Mouse (Mus musculus) heart, embryonic 12.5 days (tissue): ENCODE data around the gene Uvrag. TPM values are rescaled to one million over a fixed set of nuclear protein-coding genes. Genes with fewer than 3 reads are reported as not detected.

Source experiments
- ATAC-seq: fragments of 200-750 bp; cut with Nextera tagmentation; 2 replicates; pipeline ENCODE4 v1.8.0; 2017; ENCODE audit warnings: moderate TSS enrichment, moderate library complexity; ENCODE audit not compliant: insufficient number of reproducible peaks, low FRiP score
- H3K27ac ChIP-seq: fragments of 300-500 bp; sonication (generic); 2 replicates; pipeline ENCODE4 v1.5.1; 2016; ENCODE audit warnings: mild to moderate bottlenecking, moderate library complexity; ENCODE audit not compliant: poor library complexity, severe bottlenecking
- H3K27me3 ChIP-seq: fragments of 300-500 bp; sonication (generic); replicated peaks from 2 replicates; pipeline ENCODE4 v1.6.1; 2016; ENCODE audit warnings: mild to moderate bottlenecking, moderate library complexity
- H3K36me3 ChIP-seq: fragments of 300-500 bp; sonication (generic); 2 replicates; pipeline ENCODE4 v1.6.1; 2016; ENCODE audit warnings: mild to moderate bottlenecking, moderate library complexity
- H3K4me1 ChIP-seq: fragments of 300-500 bp; sonication (generic); replicated peaks from 2 replicates; pipeline ENCODE4 v1.6.1; 2016; ENCODE audit warnings: mild to moderate bottlenecking
- H3K4me2 ChIP-seq: fragments of 300-500 bp; sonication (generic); 2 replicates; pipeline ENCODE4 v1.6.1; 2016; ENCODE audit warnings: mild to moderate bottlenecking, moderate library complexity
- H3K4me3 ChIP-seq: fragments of 300-500 bp; sonication (generic); 2 replicates; pipeline ENCODE4 v1.5.1; 2016; ENCODE audit warnings: mild to moderate bottlenecking
- H3K9ac ChIP-seq: fragments of 300-500 bp; sonication (generic); 2 replicates; pipeline ENCODE4 v1.6.1; 2016; ENCODE audit warnings: mild to moderate bottlenecking, moderate library complexity
- H3K9me3 ChIP-seq: fragments of 300-500 bp; sonication (generic); replicated peaks from 2 replicates; pipeline ENCODE4 v1.6.1; 2016; ENCODE audit warnings: mild to moderate bottlenecking, moderate library complexity
- WGBS: fragments of 180-500 bp; shearing (Covaris S2); methylation state at CpG from one replicate; pipeline ENCODE4 v1.1.7; 2016; 5-methylcytosine and 5-hydroxymethylcytosine counted together
- polyA plus RNA-seq: library from polyadenylated mRNA; unstranded; fragments of >200 nt; fragmentation: Nextera tagmentation; extraction: Ambion mirVana; gene quantifications from 2 replicates; pipeline ENCODE4 v1.2.1, GENCODE M21; 2016

The Uvrag gene
- polyA plus RNA-seq, 1 experiment from 2014 or later: 19.6 TPM

DNA sequence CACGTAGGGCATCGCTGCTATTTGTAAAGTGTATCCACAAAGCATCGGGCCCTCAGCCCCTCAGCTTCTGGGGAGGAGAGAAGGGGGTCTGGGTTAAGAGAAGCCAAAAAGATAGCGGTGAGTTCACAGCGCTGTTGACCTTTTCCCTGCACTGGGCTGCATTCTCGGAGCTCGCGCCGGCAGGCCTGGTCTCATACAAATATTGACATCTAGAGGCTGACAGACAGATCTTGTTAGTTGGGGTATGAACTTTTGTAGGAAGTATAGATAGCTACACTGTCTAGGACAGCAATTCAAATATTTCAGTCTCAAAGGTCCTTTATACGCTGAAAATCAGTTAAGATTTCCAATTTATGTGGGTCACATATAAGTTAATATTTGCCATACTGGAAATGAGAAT lies 205.7 kb downstream of the Uvrag start:
- H3K9ac ChIP-seq: no peak overlapping the region
- no peak overlapping the region for H3K4me2 ChIP-seq
- no peaks in the 10 kb centered on the region; the same call in 1 of the 2 replicates for H3K36me3 ChIP-seq
- H3K9me3 ChIP-seq: no peaks in the 10 kb centered on the region
- no peak overlapping the region for H3K27ac ChIP-seq
- no peak for ATAC-seq
- no peak overlapping the region for H3K4me3 ChIP-seq
- peaks cover 30% of the 10 kb centered on the region for H3K4me1 ChIP-seq
- no peaks in the 10 kb centered on the region for H3K27me3 ChIP-seq
- 69% methylated on average over 10 of the region's 10 CpGs for WGBS

GRCm38 (mm10) chr7:98928336-98929025 lies 212.5 kb downstream of the Uvrag start:
- no peak for ATAC-seq
- H3K4me1 ChIP-seq: peaks cover 24% of the 10 kb centered on the region
- no peak overlapping the region for H3K4me3 ChIP-seq
- H3K9me3 ChIP-seq: no peaks in the 10 kb centered on the region
- no peaks in the 10 kb centered on the region for H3K36me3 ChIP-seq
- WGBS: 66% methylated on average over 7 of the region's 7 CpGs
- H3K27ac ChIP-seq: no peak overlapping the region
- no peaks in the 10 kb centered on the region for H3K27me3 ChIP-seq
- no peak overlapping the region for H3K4me2 ChIP-seq
- no peak overlapping the region for H3K9ac ChIP-seq

DNA sequence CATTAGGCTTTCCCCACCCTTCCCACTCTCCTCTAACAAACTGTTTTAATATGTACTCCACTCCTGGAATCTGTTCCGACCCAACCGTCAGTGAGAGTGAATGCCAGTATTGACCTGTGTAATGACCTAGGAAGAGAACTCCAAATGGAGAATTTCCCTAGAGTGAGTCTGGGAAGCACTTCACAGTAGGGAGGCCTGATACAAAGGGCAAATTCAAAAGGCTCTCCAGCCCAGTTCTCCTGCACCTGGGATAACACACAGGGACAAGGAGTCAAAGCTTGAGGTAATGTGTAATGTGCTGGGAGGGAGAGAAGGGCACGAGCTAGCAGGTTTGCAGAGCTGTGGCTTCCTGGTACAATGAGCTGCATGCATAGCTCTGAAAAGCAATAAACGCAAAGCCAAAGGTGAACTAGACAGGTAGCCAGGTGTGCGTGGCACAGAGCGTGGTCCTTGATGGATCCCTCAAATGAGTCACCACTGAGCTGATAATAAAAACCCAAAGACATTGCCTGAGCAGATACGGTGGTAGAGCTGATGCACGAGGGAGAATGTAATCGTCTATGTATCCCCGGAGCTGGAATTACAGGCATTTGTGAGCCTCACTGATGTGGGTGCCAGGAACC lies 213.9 kb downstream of the Uvrag start:
- Histone ChIP-seq H3K27me3 (no peaks in the 10 kb centered on the region), H3K9ac (no peak overlapping the region), H3K4me2 (no peak overlapping the region), H3K27ac (no peak overlapping the region), H3K9me3 (no peaks in the 10 kb centered on the region), H3K4me1 (peaks cover 14% of the 10 kb centered on the region), H3K36me3 (no peaks in the 10 kb centered on the region), H3K4me3 (no peak overlapping the region)
- WGBS: 88% methylated on average over 10 of the region's 10 CpGs
- ATAC-seq: no peak

- WGBS: 74% methylated on average over 18 of the region's 18 CpGs
- Histone ChIP-seq H3K27ac (no peak overlapping the region), H3K4me2 (no peak overlapping the region), H3K9ac (no peak overlapping the region), H3K4me1 (peaks cover 13% of the 10 kb centered on the region), H3K4me3 (no peak overlapping the region), H3K36me3 (no peaks in the 10 kb centered on the region), H3K9me3 (no peaks in the 10 kb centered on the region), H3K27me3 (no peaks in the 10 kb centered on the region)
- ATAC-seq: no peak
Observed at GRCm38 (mm10) chr7:98924380-98924869, 216.5 kb downstream of the Uvrag start.

DNA sequence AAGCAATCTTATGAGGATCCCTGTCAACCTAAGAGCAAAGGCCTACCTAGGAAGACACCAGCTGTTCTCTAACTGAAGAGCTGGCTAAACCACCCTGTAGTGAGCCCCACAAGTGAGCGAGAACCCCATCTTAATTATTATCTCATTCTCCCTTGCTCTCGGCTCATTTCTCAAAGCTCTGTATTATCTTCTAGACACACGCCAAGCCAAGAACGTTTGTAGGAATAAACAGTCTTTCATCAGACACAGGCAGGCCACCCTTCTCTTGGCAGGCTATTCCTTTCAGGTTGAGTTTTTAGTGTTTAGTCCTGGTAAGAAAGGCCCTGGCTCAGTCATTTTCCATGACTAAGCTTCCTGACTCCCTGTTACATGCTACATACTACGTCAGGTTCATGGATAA lies 218.0 kb downstream of the Uvrag start:
- Histone ChIP-seq H3K9me3 (no peaks in the 10 kb centered on the region), H3K4me3 (no peak overlapping the region), H3K4me2 (no peak overlapping the region), H3K36me3 (no peaks in the 10 kb centered on the region), H3K27ac (no peak overlapping the region), H3K27me3 (no peaks in the 10 kb centered on the region), H3K4me1 (peaks cover 3% of the 10 kb centered on the region; the same call in 1 of the 2 replicates), H3K9ac (no peak overlapping the region)
- ATAC-seq: no peak
- 77% methylated on average over 5 of the region's 5 CpGs for WGBS

DNA sequence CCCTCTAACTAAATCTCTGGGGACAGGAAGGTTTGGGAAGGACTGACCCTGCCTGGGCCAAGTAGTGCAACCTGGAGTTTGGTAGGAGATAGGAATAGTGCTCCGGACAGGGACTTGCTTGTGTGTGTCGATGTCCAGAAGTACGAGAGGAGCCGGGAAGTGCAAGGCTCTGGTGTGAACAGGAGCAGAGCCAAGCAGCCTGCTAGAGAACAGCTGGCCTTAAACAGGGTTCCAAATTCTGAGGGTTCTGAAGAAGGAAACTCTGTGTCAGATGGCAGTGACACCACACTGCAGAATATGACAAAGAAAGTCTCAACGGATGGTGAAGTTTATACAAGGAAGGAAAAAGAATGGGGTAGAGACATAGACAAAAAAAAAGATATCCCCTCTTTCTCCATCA lies 223.5 kb downstream of the Uvrag start:
- Histone ChIP-seq H3K27ac (no peak overlapping the region), H3K4me1 (0 out of 2 replicates have a peak, but pooled peaks cover 6% of the 10 kb centered on the region), H3K9ac (no peak overlapping the region), H3K4me3 (no peak overlapping the region), H3K27me3 (no peaks in the 10 kb centered on the region), H3K36me3 (no peaks in the 10 kb centered on the region), H3K9me3 (no peaks in the 10 kb centered on the region), H3K4me2 (no peak overlapping the region)
- no peak for ATAC-seq
- 74% methylated on average over 5 of the region's 5 CpGs for WGBS

DNA sequence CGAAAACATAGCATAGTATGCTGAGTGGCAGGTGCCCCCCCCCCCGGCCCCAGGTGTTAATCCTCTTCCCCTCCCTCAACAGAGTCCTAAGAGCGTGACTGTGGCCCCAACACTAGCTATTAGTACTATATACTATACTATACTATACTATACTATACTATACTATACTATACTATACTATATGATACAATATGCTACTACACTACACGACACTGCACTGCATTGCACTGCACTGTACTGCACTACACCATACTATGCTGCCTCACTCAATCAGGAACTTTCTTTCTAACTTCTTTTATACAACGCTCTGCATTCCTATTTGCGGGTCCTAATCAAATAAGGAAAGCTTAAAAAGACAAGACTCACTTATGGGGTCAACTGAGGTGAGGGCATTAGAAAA lies 224.4 kb downstream of the Uvrag start:
- whole genome bisulfite sequencing: 90% methylated on average over 6 of the region's 6 CpGs
- no peak overlapping the region for H3K4me2 ChIP-seq
- H3K27me3 ChIP-seq: no peaks in the 10 kb centered on the region
- 0 out of 2 replicates have a peak, but pooled peaks cover 6% of the 10 kb centered on the region for H3K4me1 ChIP-seq
- ATAC-seq: no peak
- no peak overlapping the region for H3K9ac ChIP-seq
- H3K4me3 ChIP-seq: no peak overlapping the region
- H3K36me3 ChIP-seq: no peaks in the 10 kb centered on the region
- no peak overlapping the region for H3K27ac ChIP-seq
- H3K9me3 ChIP-seq: no peaks in the 10 kb centered on the region

GRCm38 (mm10) chr7:98912953-98913360 lies 228.0 kb downstream of the Uvrag start:
- Histone ChIP-seq H3K4me2 (no peak overlapping the region), H3K36me3 (no peaks in the 10 kb centered on the region), H3K9ac (no peak overlapping the region), H3K4me3 (no peak overlapping the region), H3K4me1 (0 out of 2 replicates have a peak, but pooled peaks cover 5% of the 10 kb centered on the region), H3K9me3 (no peaks in the 10 kb centered on the region), H3K27ac (no peak overlapping the region), H3K27me3 (no peaks in the 10 kb centered on the region)
- no peak for ATAC-seq
- WGBS: 83% methylated on average over 2 of the region's 2 CpGs

DNA sequence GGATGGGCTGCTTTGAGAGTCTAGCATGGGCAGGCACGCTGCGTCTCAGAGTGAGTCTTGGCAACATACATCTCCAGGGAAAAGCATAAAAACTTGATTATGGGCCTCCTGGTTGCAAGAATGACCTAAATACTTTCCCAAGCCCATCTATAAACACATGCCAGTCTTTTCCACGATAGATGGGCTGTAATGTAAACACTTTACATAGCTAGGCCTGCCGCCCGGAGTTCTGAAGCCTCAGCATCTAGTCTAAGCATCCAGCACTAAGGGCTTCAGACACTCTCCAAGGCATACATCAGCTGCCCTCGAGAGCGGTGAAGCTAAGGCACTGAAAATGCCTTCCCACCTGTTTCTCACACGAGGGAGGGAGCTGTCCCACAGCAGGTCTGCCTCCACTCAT lies 229.7 kb downstream of the Uvrag start:
- Histone ChIP-seq H3K27ac (no peak overlapping the region), H3K4me1 (peaks cover 5% of the 10 kb centered on the region; the same call in 1 of the 2 replicates), H3K9me3 (no peaks in the 10 kb centered on the region), H3K27me3 (no peaks in the 10 kb centered on the region), H3K36me3 (peaks cover 1% of the 10 kb centered on the region; the same call in 1 of the 2 replicates), H3K4me3 (no peak overlapping the region), H3K9ac (no peak overlapping the region), H3K4me2 (no peak overlapping the region)
- ATAC-seq: no peak
- WGBS: 65% methylated on average over 8 of the region's 8 CpGs

DNA sequence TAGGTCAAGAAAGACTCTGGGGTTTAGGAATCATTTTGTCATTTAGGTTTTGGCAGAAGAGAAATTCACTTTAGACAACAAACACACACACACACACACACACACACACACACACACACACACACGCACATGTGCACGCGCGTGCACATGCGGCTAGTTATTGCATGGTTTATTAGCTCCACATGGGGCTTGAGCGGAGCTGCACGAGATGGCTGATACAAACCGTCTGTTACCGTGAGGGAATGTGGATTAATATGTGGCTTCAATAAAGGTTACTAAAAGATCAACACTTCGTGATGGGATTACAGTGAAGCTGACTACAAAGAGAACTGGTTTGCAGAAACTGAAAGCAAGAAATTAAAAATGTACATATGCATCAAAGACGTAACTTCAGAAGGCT lies 230.2 kb downstream of the Uvrag start:
- Histone ChIP-seq H3K4me3 (no peak overlapping the region), H3K27me3 (no peaks in the 10 kb centered on the region), H3K36me3 (peaks cover 4% of the 10 kb centered on the region; the same call in 1 of the 2 replicates), H3K4me2 (no peak overlapping the region), H3K27ac (no peak overlapping the region), H3K9me3 (no peaks in the 10 kb centered on the region), H3K9ac (no peak overlapping the region), H3K4me1 (peaks cover 11% of the 10 kb centered on the region)
- ATAC-seq: no peak
- WGBS: 90% methylated on average over 11 of the region's 11 CpGs

- 82% methylated on average over 11 of the region's 11 CpGs for WGBS
- no peaks in the 10 kb centered on the region for H3K9me3 ChIP-seq
- no peak overlapping the region for H3K4me2 ChIP-seq
- H3K9ac ChIP-seq: no peak overlapping the region
- H3K4me3 ChIP-seq: no peak overlapping the region
- peaks cover 4% of the 10 kb centered on the region; the same call in 1 of the 2 replicates for H3K36me3 ChIP-seq
- peaks cover 14% of the 10 kb centered on the region for H3K4me1 ChIP-seq
- H3K27ac ChIP-seq: no peak overlapping the region
- H3K27me3 ChIP-seq: no peaks in the 10 kb centered on the region
- no peak for ATAC-seq
Observed at GRCm38 (mm10) chr7:98910164-98910563, 230.8 kb downstream of the Uvrag start.
